Mouse (Mus musculus): ENCODE measurements at regions not wholly inside any gene's neighbourhood (a gene's known extent, or its start where the extent isn't known, plus 50 kb on each side); places are given as distances from the start of the nearest gene placed in this dataset.

GRCm38 (mm10) chr7:145106494-145106849 lies 101.4 kb downstream of the 1810010D01Rik start:
- in situ Hi-C loops (cut with MboI, MseI) = loop anchor here (5.0 kb wide), 1 partner anchor 169 kb away; the partner anchor contains the start of gene Ccnd1

- in situ Hi-C loops (cut with MboI, MseI) = loop anchor here (5.0 kb wide), 1 partner anchor 169 kb away; the partner anchor contains the start of gene Ccnd1
Measured at GRCm38 (mm10) chr7:145105831-145106493, 102.0 kb downstream of the 1810010D01Rik start.

- in situ Hi-C loops (cut with MboI, MseI) = no loop called here
Measured at GRCm38 (mm10) chr7:145102692-145103091, 105.2 kb downstream of the 1810010D01Rik start.

GRCm38 (mm10) chr7:145102216-145102615 lies 105.7 kb downstream of the 1810010D01Rik start:
- in situ Hi-C loops (cut with MboI, MseI) = no loop called here

GRCm38 (mm10) chr7:145098335-145098734 lies 109.6 kb downstream of the 1810010D01Rik start:
- in situ Hi-C loops (cut with MboI, MseI) = no loop called here

- in situ Hi-C loops (cut with MboI, MseI) = no loop called here
Measured at GRCm38 (mm10) chr7:145094134-145094526, 113.8 kb downstream of the 1810010D01Rik start.

GRCm38 (mm10) chr7:145093417-145094133 lies 114.3 kb downstream of the 1810010D01Rik start:
- in situ Hi-C loops (cut with MboI, MseI) = no loop called here

- in situ Hi-C loops (cut with MboI, MseI) = no loop called here
Measured at GRCm38 (mm10) chr7:145092392-145093176, 115.3 kb downstream of the 1810010D01Rik start.

GRCm38 (mm10) chr7:145090849-145091248 lies 117.1 kb downstream of the 1810010D01Rik start:
- in situ Hi-C loops (cut with MboI, MseI) = no loop called here

- in situ Hi-C loops (cut with MboI, MseI) = no loop called here
Measured at GRCm38 (mm10) chr7:145089315-145089721, 118.6 kb downstream of the 1810010D01Rik start.

- in situ Hi-C loops (cut with MboI, MseI) = no loop called here
Measured at GRCm38 (mm10) chr7:145088655-145089054, 119.3 kb downstream of the 1810010D01Rik start.

- in situ Hi-C loops (cut with MboI, MseI) = no loop called here
Measured at GRCm38 (mm10) chr7:145087790-145088189, 120.1 kb downstream of the 1810010D01Rik start.

- in situ Hi-C loops (cut with MboI, MseI) = no loop called here
Measured at GRCm38 (mm10) chr7:145082917-145083752, 124.8 kb downstream of the 1810010D01Rik start.

- in situ Hi-C loops (cut with MboI, MseI) = no loop called here
Measured at GRCm38 (mm10) chr7:145071996-145072790, 132.5 kb upstream of the Ccnd1 start.

GRCm38 (mm10) chr7:145071533-145071932 lies 131.8 kb upstream of the Ccnd1 start:
- in situ Hi-C loops (cut with MboI, MseI) = no loop called here

- in situ Hi-C loops (cut with MboI, MseI) = no loop called here
Measured at GRCm38 (mm10) chr7:145067366-145067765, 127.6 kb upstream of the Ccnd1 start.

- in situ Hi-C loops (cut with MboI, MseI) = no loop called here
Measured at GRCm38 (mm10) chr7:145056320-145056719, 116.6 kb upstream of the Ccnd1 start.

- in situ Hi-C loops (cut with MboI, MseI) = no loop called here
Measured at GRCm38 (mm10) chr7:145051616-145052015, 111.9 kb upstream of the Ccnd1 start.

- in situ Hi-C loops (cut with MboI, MseI) = no loop called here
Measured at GRCm38 (mm10) chr7:145050729-145051128, 111.0 kb upstream of the Ccnd1 start.

- in situ Hi-C loops (cut with MboI, MseI) = no loop called here
Measured at GRCm38 (mm10) chr7:145048481-145048877, 108.8 kb upstream of the Ccnd1 start.

Measured in regulatory T cell (primary cell).